Mouse (Mus musculus) C2C12 (cell line): ENCODE measurements around the gene Rangap1. TPM values are rescaled to one million over a fixed set of nuclear protein-coding genes. Genes with fewer than 3 reads are reported as not detected.

Source experiments
- H3K27me3 ChIP-seq: one replicate; pipeline ENCODE4 v1.6.1; 2011; ENCODE audit not compliant: control insufficient read depth, insufficient read depth, insufficient read length
- H3K36me3 ChIP-seq: one replicate; pipeline ENCODE4 v1.6.1; 2011; ENCODE audit not compliant: control insufficient read depth, insufficient read depth
- H3K4me3 ChIP-seq: one replicate; pipeline ENCODE4 v1.5.1; 2011; ENCODE audit warnings: mild to moderate bottlenecking, control low read depth; ENCODE audit not compliant: poor library complexity, insufficient read depth, severe bottlenecking
- H3K79me2 ChIP-seq: one replicate; pipeline ENCODE4 v1.6.1; 2011; ENCODE audit not compliant: control insufficient read depth, insufficient read depth
- H3K79me3 ChIP-seq: one replicate; pipeline ENCODE4 v1.6.1; 2011; ENCODE audit warnings: low read depth, control low read depth
- H3ac ChIP-seq: one replicate; pipeline ENCODE3; 2011; ENCODE audit warnings: low read depth; ENCODE audit not compliant: control insufficient read depth, insufficient read length
- CEBPB ChIP-seq: IDR thresholded peaks from one replicate; pipeline ENCODE4 v1.6.1; 2011; ENCODE audit warnings: low read depth, mild to moderate bottlenecking, control low read depth, moderate library complexity
- CTCF ChIP-seq: IDR thresholded peaks from one replicate; pipeline ENCODE4 v1.5.1; 2011; ENCODE audit not compliant: control insufficient read depth, insufficient read depth, insufficient read length
- FOSL1 ChIP-seq: IDR thresholded peaks from one replicate; pipeline ENCODE4 v1.8.0; 2011; ENCODE audit warnings: mild to moderate bottlenecking, low read length; ENCODE audit not compliant: poor library complexity, insufficient read depth, severe bottlenecking
- MAX ChIP-seq: IDR thresholded peaks from one replicate; pipeline ENCODE4 v1.6.1; 2011; ENCODE audit warnings: mild to moderate bottlenecking, control low read depth
- MYOD1 ChIP-seq: IDR thresholded peaks from one replicate; pipeline ENCODE4 v1.6.1; 2011; ENCODE audit warnings: low read depth; ENCODE audit not compliant: control insufficient read depth, insufficient read length
- MYOG ChIP-seq: IDR thresholded peaks from one replicate; pipeline ENCODE4 v1.6.1; 2011; ENCODE audit not compliant: control insufficient read depth, insufficient read length; ENCODE audit errors: extremely low read depth
- USF1 ChIP-seq: IDR thresholded peaks from one replicate; pipeline ENCODE4 v1.6.1; 2011; ENCODE audit warnings: low read depth, mild to moderate bottlenecking, control low read depth, moderate library complexity
- polyA plus RNA-seq: library from polyadenylated mRNA; unstranded; fragments of >200 nt; fragmentation: generic; extraction: Trizol; gene quantifications from one replicate; pipeline ENCODE4 v1.2.1, GENCODE M21; 2012; ENCODE audit warnings: missing spikeins

Gene Rangap1
- polyA plus RNA-seq, 1 experiment: 233 TPM

GRCm38 (mm10) chr15:81739296-81739695 lies 6.0 kb downstream of the Rangap1 start:
- Histone ChIP-seq H3K27me3 (no peaks in the 10 kb centered on the region), H3ac (no peak overlapping the region), H3K4me3 (no peak overlapping the region), H3K36me3 (no peaks in the 10 kb centered on the region), H3K79me2 (no peaks in the 10 kb centered on the region), H3K79me3 (no peaks in the 10 kb centered on the region)
- TF ChIP-seq MYOG: no peak
- no peak for TF ChIP-seq USF1
- no peak for TF ChIP-seq MYOD1
- TF ChIP-seq MAX: no peak
- TF ChIP-seq CEBPB: no peak
- no peak for TF ChIP-seq CTCF
- no peak for TF ChIP-seq FOSL1

- H3ac ChIP-seq: no peak overlapping the region
- TF ChIP-seq MYOD1: no peak
- TF ChIP-seq CTCF: no peak
- TF ChIP-seq CEBPB: no peak
- no peak for TF ChIP-seq FOSL1
- no peak for TF ChIP-seq MYOG
- no peak for TF ChIP-seq USF1
- TF ChIP-seq MAX: no peak
- no peaks in the 10 kb centered on the region for H3K79me2 ChIP-seq
- H3K27me3 ChIP-seq: no peaks in the 10 kb centered on the region
- no peaks in the 10 kb centered on the region for H3K79me3 ChIP-seq
- no peak overlapping the region for H3K4me3 ChIP-seq
- no peaks in the 10 kb centered on the region for H3K36me3 ChIP-seq
Measured at GRCm38 (mm10) chr15:81735075-81735474, 10.3 kb downstream of the Rangap1 start.

- H3ac ChIP-seq: peak overlapping the region; percentile 99
- peaks cover 48% of the 10 kb centered on the region for H3K79me2 ChIP-seq
- H3K4me3 ChIP-seq: peak overlapping the region; percentile 100
- H3K79me3 ChIP-seq: peaks cover 46% of the 10 kb centered on the region
- TF ChIP-seq USF1: peak; percentile 11
- peak; percentile 46 for TF ChIP-seq CEBPB
- peak; percentile 59 for TF ChIP-seq MAX
- TF ChIP-seq CTCF: no peak
- TF ChIP-seq MYOG: no peak
- no peak for TF ChIP-seq MYOD1
- peak; percentile 90 for TF ChIP-seq FOSL1
- H3K27me3 ChIP-seq: no peaks in the 10 kb centered on the region
- H3K36me3 ChIP-seq: peaks cover 30% of the 10 kb centered on the region
Measured at GRCm38 (mm10) chr15:81729792-81730635, 15.3 kb downstream of the Rangap1 start.

- TF ChIP-seq MYOG (no peak), MAX (peak; percentile 53)
- Histone ChIP-seq H3ac (peak overlapping the region; percentile 99), H3K4me3 (peak overlapping the region; percentile 100), H3K36me3 (peaks cover 36% of the 10 kb centered on the region), H3K79me2 (peaks cover 55% of the 10 kb centered on the region), H3K27me3 (no peaks in the 10 kb centered on the region), H3K79me3 (peaks cover 53% of the 10 kb centered on the region)
Measured at GRCm38 (mm10) chr15:81729241-81729791, 16.0 kb downstream of the Rangap1 start.

- Histone ChIP-seq H3K4me3 (no peak overlapping the region), H3K27me3 (no peaks in the 10 kb centered on the region), H3K79me2 (peaks cover 88% of the 10 kb centered on the region), H3K36me3 (peaks cover 70% of the 10 kb centered on the region), H3ac (no peak overlapping the region), H3K79me3 (peaks cover 67% of the 10 kb centered on the region)
- no peak for TF ChIP-seq USF1
Measured at GRCm38 (mm10) chr15:81725965-81726364, 19.4 kb downstream of the Rangap1 start.

GRCm38 (mm10) chr15:81723653-81724052 lies 21.7 kb downstream of the Rangap1 start:
- H3K4me3 ChIP-seq: no peak overlapping the region
- no peak for TF ChIP-seq MYOD1
- no peak for TF ChIP-seq USF1
- TF ChIP-seq FOSL1: no peak
- TF ChIP-seq CTCF: no peak
- no peak for TF ChIP-seq MYOG
- no peak for TF ChIP-seq MAX
- TF ChIP-seq CEBPB: no peak
- H3K27me3 ChIP-seq: no peaks in the 10 kb centered on the region
- H3ac ChIP-seq: no peak overlapping the region
- peaks cover 58% of the 10 kb centered on the region for H3K79me3 ChIP-seq
- peaks cover 93% of the 10 kb centered on the region for H3K79me2 ChIP-seq
- peaks cover 93% of the 10 kb centered on the region for H3K36me3 ChIP-seq
